Mouse (Mus musculus) forebrain, embryonic 15.5 days (tissue): ENCODE results near the gene Trrap. TPM values are rescaled to one million over a fixed set of nuclear protein-coding genes. Genes with fewer than 3 reads are reported as not detected.
A peak's percentile ranks its signal among the peaks of the same experiment; 100 is the strongest.

Experiments
- ATAC-seq: fragments of 200-750 bp; cut with Nextera tagmentation; replicated peaks from 2 replicates; pipeline ENCODE4 v1.8.0; 2017; ENCODE audit warnings: mild to moderate bottlenecking, moderate TSS enrichment, moderate library complexity
- H3K27ac ChIP-seq: fragments of 300-500 bp; sonication (generic); replicated peaks from 2 replicates; pipeline ENCODE4 v1.5.1; 2015; ENCODE audit warnings: mild to moderate bottlenecking, inconsistent platforms
- H3K27me3 ChIP-seq: fragments of 300-500 bp; sonication (generic); 2 replicates; pipeline ENCODE4 v1.6.1; 2015; ENCODE audit warnings: inconsistent platforms
- H3K36me3 ChIP-seq: fragments of 300-500 bp; sonication (generic); 2 replicates; pipeline ENCODE4 v1.6.1; 2015; ENCODE audit warnings: mild to moderate bottlenecking, inconsistent platforms
- H3K4me1 ChIP-seq: fragments of 300-500 bp; sonication (generic); 2 replicates; pipeline ENCODE4 v1.6.1; 2015; ENCODE audit warnings: inconsistent platforms
- H3K4me2 ChIP-seq: fragments of 300-500 bp; sonication (generic); replicated peaks from 2 replicates; pipeline ENCODE4 v1.6.1; 2015; ENCODE audit warnings: mild to moderate bottlenecking, inconsistent platforms
- H3K4me3 ChIP-seq: fragments of 300-500 bp; sonication (generic); 2 replicates; pipeline ENCODE4 v1.5.1; 2015; ENCODE audit warnings: mild to moderate bottlenecking, inconsistent platforms
- H3K9ac ChIP-seq: fragments of 300-500 bp; sonication (generic); replicated peaks from 2 replicates; pipeline ENCODE4 v1.6.1; 2015; ENCODE audit warnings: mild to moderate bottlenecking, inconsistent platforms
- H3K9me3 ChIP-seq: fragments of 300-500 bp; sonication (generic); 2 replicates; pipeline ENCODE4 v1.6.1; 2016; ENCODE audit warnings: inconsistent platforms
- WGBS: fragments of 180-500 bp; shearing (Covaris S2); methylation state at CpG from one replicate; pipeline ENCODE4 v1.1.7; 2015; ENCODE audit warnings: mixed read lengths; 5-methylcytosine and 5-hydroxymethylcytosine counted together
- polyA plus RNA-seq: library from polyadenylated mRNA; unstranded; fragments of >200 nt; fragmentation: Nextera tagmentation; extraction: Ambion mirVana; gene quantifications from 2 replicates; pipeline ENCODE4 v1.2.1, GENCODE M21; 2015

The Trrap gene
- polyA plus RNA-seq, 1 experiment from 2014 or later, result 75.8 TPM

DNA sequence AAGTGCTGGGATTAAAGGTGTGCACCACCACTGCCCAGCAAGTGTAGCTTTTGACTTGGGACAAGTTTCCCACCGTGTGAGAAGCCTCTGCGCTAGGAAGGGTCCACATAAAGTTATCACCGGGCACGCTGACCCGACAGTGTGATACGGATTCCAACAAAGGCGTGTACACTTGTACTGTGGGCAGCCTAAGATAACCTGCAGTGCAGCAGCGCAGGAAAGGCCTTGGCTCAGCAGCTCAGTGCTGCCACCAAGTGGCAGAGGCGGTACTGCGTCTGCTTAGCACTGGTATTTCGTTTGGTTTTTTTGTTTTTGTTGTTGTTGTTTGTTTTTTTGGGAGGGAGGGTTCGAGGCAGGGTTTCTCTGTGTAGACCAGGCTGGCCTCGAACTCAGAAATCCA is 108.4 kb downstream of the Trrap start:
- peak; percentile 49 for ATAC-seq
- H3K27ac ChIP-seq, result no peak overlapping the region

DNA sequence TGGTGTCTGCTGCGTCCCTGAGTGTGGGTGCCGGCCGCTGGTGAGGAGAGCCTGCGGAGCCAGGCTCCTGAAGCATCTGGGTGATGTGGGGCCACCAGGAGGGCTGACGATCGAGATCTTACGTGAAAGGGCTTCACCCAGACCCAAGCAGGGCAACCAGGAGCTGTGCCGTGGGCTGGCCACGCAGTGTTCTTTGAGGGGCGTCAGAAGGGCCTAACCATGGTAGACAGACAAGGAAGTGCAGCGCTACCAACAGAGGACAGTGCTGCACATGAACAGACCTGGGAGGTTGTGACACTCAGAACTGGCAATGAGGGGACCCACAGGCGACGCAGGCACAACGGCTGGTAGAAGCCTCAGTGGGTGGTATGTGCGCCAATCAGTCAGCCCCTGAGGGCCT is 109.5 kb downstream of the Trrap start:
- H3K27me3 ChIP-seq, result no peaks in the 10 kb centered on the region
- H3K27ac ChIP-seq, result no peak overlapping the region
- H3K4me1 ChIP-seq, result no peaks in the 10 kb centered on the region
- WGBS, result 94% methylated on average over 15 of the region's 15 CpGs
- H3K36me3 ChIP-seq, result peaks cover 35% of the 10 kb centered on the region
- no peak for ATAC-seq
- H3K9ac ChIP-seq, result no peak overlapping the region
- no peaks in the 10 kb centered on the region for H3K9me3 ChIP-seq
- H3K4me3 ChIP-seq, result no peak overlapping the region
- no peak overlapping the region for H3K4me2 ChIP-seq

More for the DNA sequence above, 108.4 kb downstream of the Trrap start:
- no peak overlapping the region for H3K4me2 ChIP-seq
- no peaks in the 10 kb centered on the region for H3K27me3 ChIP-seq
- no peaks in the 10 kb centered on the region for H3K4me1 ChIP-seq
- no peaks in the 10 kb centered on the region for H3K9me3 ChIP-seq
- H3K36me3 ChIP-seq, result peaks cover 26% of the 10 kb centered on the region
- no peak overlapping the region for H3K4me3 ChIP-seq
- WGBS, result 12% methylated on average over 13 of the region's 13 CpGs
- no peak overlapping the region for H3K9ac ChIP-seq

DNA sequence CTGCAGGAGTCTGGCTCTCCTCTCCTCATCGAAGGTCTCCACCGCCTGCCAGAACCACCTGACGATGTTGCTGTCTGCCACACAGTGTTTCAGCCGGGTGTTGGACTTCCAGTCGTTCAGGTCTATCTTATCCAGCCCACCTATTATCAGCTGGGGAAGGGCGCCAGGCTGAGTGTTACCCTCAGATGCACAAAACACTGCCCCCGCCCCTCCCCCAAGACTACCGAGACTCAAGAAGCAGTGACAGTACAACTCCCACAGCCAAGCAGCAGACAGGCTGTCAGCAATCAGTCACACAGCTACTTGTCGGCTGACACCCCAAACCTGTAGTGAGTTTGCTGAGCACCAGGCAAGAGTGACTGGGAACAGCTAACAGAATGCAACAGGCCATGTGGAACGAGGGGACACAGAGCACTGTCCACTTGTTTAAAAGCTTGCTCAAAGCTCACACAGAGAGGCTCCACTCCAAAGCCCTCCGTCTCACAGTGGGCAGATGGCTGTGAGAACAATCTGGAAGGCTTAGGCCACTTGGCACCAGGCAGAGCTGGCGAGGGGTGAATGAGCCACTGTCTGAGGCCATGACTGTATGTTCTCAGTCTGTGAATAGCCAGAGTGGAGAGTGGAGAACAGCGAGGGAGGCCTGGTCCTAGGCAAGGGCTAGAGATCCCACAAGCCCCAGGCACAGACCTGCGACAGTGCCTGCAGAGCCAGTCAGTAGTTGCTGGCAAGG is 114.3 kb downstream of the Trrap start:
- no peaks in the 10 kb centered on the region for H3K9me3 ChIP-seq
- ATAC-seq, result peak; percentile 46; the same call in 1 of the 2 replicates
- H3K36me3 ChIP-seq, result peaks cover 70% of the 10 kb centered on the region
- H3K4me1 ChIP-seq, result no peaks in the 10 kb centered on the region
- 0 out of 2 replicates have a peak overlapping the region, but pooled peaks have one; percentile 12 for H3K27ac ChIP-seq
- H3K4me3 ChIP-seq, result no peak overlapping the region
- no peak overlapping the region for H3K4me2 ChIP-seq
- 85% methylated on average over 14 of the region's 14 CpGs for WGBS
- no peak overlapping the region for H3K9ac ChIP-seq
- H3K27me3 ChIP-seq, result no peaks in the 10 kb centered on the region

DNA sequence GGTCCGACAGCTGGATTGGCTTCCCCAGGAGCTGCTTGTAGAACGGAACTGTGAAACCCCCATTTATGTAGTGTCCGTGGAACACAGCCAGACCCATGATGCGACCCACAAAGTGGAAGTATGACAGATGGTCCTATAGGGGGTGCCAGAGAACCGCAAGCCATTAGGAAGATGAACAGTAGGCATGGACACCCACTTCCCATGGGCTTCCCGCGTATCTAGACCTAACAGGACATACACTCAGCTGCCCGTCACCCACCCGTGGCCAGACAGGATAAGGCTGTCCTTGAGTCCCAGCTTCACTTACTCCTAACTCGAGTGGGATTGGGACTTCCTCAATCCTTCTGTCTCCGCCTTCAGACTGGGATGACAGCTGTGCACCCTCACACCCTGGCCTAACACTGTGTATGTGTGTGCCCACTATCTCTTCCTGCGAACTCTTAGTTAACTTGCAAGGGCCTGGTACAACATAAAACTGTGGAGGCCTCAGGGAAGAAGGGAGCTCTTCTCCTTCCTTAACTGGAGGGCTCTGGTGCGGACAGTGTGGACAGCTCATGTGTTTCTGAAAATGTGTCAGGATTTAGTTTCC is 117.2 kb downstream of the Trrap start:
- Histone ChIP-seq H3K4me2 (no peak overlapping the region), H3K27ac (no peak overlapping the region), H3K36me3 (peaks cover 82% of the 10 kb centered on the region), H3K4me3 (no peak overlapping the region), H3K9ac (no peak overlapping the region), H3K4me1 (no peaks in the 10 kb centered on the region), H3K27me3 (no peaks in the 10 kb centered on the region), H3K9me3 (no peaks in the 10 kb centered on the region)
- 80% methylated on average over 13 of the region's 13 CpGs for WGBS
- ATAC-seq, result no peak

DNA sequence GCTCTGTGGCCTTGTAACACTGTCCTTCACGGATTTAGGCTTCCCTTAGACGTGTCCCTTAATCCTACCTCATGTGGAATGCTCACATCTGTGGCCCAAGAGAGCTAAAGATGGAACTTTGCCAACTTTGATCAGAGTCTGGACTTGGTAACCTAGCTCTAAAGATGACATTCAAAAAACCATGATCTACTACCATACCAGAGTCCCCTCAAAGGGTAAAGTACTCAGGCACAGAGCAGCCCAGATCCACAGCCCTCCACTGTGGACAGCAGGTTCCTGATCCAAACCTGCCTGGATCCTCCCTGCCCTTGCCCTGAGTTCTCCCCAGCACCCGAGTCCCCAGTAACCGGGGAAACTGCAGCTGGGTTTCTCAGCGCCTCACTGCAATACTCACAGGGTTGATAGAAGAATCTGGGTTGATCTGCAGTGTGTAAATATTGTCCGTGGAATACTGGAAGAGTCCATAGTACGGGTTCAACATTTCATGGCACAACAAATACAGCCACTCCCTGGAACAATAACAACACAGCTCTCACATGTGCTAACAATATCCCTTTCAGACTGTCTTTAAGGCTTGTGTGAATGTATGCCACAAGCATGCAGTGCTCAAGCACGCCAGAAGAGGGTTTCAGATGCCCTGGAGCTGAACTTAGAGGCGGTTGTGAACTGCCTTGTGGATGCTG is 118.6 kb downstream of the Trrap start:
- Histone ChIP-seq H3K27me3 (no peaks in the 10 kb centered on the region), H3K9ac (no peak overlapping the region), H3K4me3 (no peak overlapping the region), H3K4me1 (no peaks in the 10 kb centered on the region), H3K9me3 (no peaks in the 10 kb centered on the region), H3K27ac (no peak overlapping the region), H3K36me3 (peaks cover 71% of the 10 kb centered on the region), H3K4me2 (no peak overlapping the region)
- 92% methylated on average over 9 of the region's 9 CpGs for WGBS
- no peak for ATAC-seq

- Histone ChIP-seq H3K4me3 (no peak overlapping the region), H3K36me3 (peaks cover 56% of the 10 kb centered on the region), H3K4me2 (no peak overlapping the region), H3K4me1 (no peaks in the 10 kb centered on the region), H3K9me3 (no peaks in the 10 kb centered on the region), H3K27me3 (no peaks in the 10 kb centered on the region), H3K9ac (no peak overlapping the region), H3K27ac (no peak overlapping the region)
- no peak for ATAC-seq
- 75% methylated on average over 11 of the region's 11 CpGs for WGBS
Observed at GRCm38 (mm10) chr5:144891276-144891675, 123.7 kb downstream of the Trrap start.

- Histone ChIP-seq H3K4me2 (no peak overlapping the region), H3K4me3 (no peak overlapping the region), H3K9ac (no peak overlapping the region), H3K27me3 (no peaks in the 10 kb centered on the region), H3K4me1 (no peaks in the 10 kb centered on the region), H3K9me3 (no peaks in the 10 kb centered on the region), H3K27ac (no peak overlapping the region), H3K36me3 (peaks cover 32% of the 10 kb centered on the region)
- no peak for ATAC-seq
- WGBS, result 15% methylated on average over 7 of the region's 7 CpGs
Observed at GRCm38 (mm10) chr5:144897881-144898280, 130.3 kb downstream of the Trrap start.

- peaks cover 32% of the 10 kb centered on the region for H3K36me3 ChIP-seq
- H3K4me3 ChIP-seq, result no peak overlapping the region
- ATAC-seq, result no peak
Observed at GRCm38 (mm10) chr5:144898448-144899052, 131.0 kb downstream of the Trrap start.

GRCm38 (mm10) chr5:144901035-144901434 is 133.5 kb downstream of the Trrap start:
- ATAC-seq, result no peak
- Histone ChIP-seq H3K4me3 (no peak overlapping the region), H3K27me3 (no peaks in the 10 kb centered on the region), H3K36me3 (peaks cover 27% of the 10 kb centered on the region), H3K9me3 (no peaks in the 10 kb centered on the region), H3K9ac (no peak overlapping the region), H3K4me2 (no peak overlapping the region), H3K4me1 (no peaks in the 10 kb centered on the region), H3K27ac (no peak overlapping the region)
- 89% methylated on average over 7 of the region's 7 CpGs for WGBS

More at GRCm38 (mm10) chr5:144898448-144899052, 131.0 kb downstream of the Trrap start:
- Histone ChIP-seq H3K4me1 (no peaks in the 10 kb centered on the region), H3K27ac (no peak overlapping the region), H3K9ac (no peak overlapping the region), H3K27me3 (no peaks in the 10 kb centered on the region), H3K9me3 (no peaks in the 10 kb centered on the region), H3K4me2 (no peak overlapping the region)
- WGBS, result 52% methylated on average over 7 of the region's 7 CpGs

DNA sequence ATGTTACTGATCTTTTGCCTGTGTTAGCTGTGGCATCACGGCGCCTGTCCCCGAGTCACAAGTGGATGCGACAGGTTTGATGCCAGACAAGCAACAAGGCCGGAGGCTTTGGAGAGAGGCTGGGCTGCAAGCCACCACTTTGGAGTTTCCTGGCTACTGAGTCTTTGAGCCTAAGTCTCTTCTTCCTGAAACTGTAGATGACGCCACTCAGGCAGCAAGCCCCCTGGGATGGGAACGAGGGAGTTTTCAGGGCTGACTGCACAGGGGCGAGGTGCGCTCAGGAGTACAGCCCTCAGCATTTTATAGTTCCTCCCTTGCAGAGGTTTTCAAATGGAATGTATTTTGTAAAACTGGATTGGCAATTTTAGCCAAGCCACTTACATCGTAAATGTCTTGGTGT is 134.3 kb downstream of the Trrap start:
- no peak overlapping the region for H3K4me2 ChIP-seq
- no peaks in the 10 kb centered on the region for H3K27me3 ChIP-seq
- no peak overlapping the region for H3K27ac ChIP-seq
- ATAC-seq, result no peak
- H3K9ac ChIP-seq, result no peak overlapping the region
- no peaks in the 10 kb centered on the region for H3K9me3 ChIP-seq
- no peaks in the 10 kb centered on the region for H3K4me1 ChIP-seq
- no peak overlapping the region for H3K4me3 ChIP-seq
- 72% methylated on average over 10 of the region's 10 CpGs for WGBS
- H3K36me3 ChIP-seq, result peaks cover 21% of the 10 kb centered on the region

- Histone ChIP-seq H3K9ac (no peak overlapping the region), H3K36me3 (peaks cover 11% of the 10 kb centered on the region), H3K4me2 (no peak overlapping the region), H3K4me3 (no peak overlapping the region), H3K4me1 (no peaks in the 10 kb centered on the region), H3K27me3 (no peaks in the 10 kb centered on the region), H3K9me3 (no peaks in the 10 kb centered on the region), H3K27ac (no peak overlapping the region)
- 85% methylated on average over 12 of the region's 12 CpGs for WGBS
- no peak for ATAC-seq
Observed at GRCm38 (mm10) chr5:144904356-144905134, 137.0 kb downstream of the Trrap start.
